Mouse (Mus musculus) liver, embryonic 14.5 days (tissue): ENCODE data around the gene Als2cl.

Experiments used
- CTCF ChIP-seq: IDR thresholded peaks from 2 replicates; pipeline ENCODE4 v1.5.1; 2016; ENCODE audit warnings: antibody characterized with exemption, low read depth, control low read depth
- EP300 ChIP-seq: IDR thresholded peaks from 2 replicates; pipeline ENCODE4 v1.6.1; 2016; ENCODE audit warnings: antibody characterized with exemption, low read depth

GRCm38 (mm10) chr9:110909371-110909967 is 29.8 kb downstream of the Als2cl start:
- TF ChIP-seq CTCF (no peak), EP300 (no peak)
